Mouse (Mus musculus): ENCODE measurements around the gene Ghrhr. TPM values are rescaled to one million over a fixed set of nuclear protein-coding genes. Genes with fewer than 3 reads are reported as not detected.
A peak's percentile ranks its signal among the peaks of the same experiment; 100 is the strongest.

Ghrhr gene
- total and polyA plus RNA-seq, 2 experiments from 2014 or later = not detected

- Histone ChIP-seq H3K27ac (ENCODE audit: low read depth) (0 out of 2 replicates have a peak overlapping the region, but pooled peaks have one; percentile 32), H3K9me3 (replicated peaks; ENCODE audit: control insufficient read depth, low read length) (no peaks in the 10 kb centered on the region), H3K4me2 (ENCODE audit: low read depth, low read length) (no peak overlapping the region), H3K4me3 (ENCODE audit: low read depth, low read length) (no peak overlapping the region), H3K4me1 (ENCODE audit: control insufficient read depth, insufficient read depth) (no peaks in the 10 kb centered on the region; the same call in 1 of the 2 replicates), H3K27me3 (ENCODE audit: control insufficient read depth, insufficient read depth, low read length) (peaks cover 32% of the 10 kb centered on the region; the same call in 1 of the 2 replicates), H3K36me3 (replicated peaks; ENCODE audit: control insufficient read depth, insufficient read depth, low read length) (no peaks in the 10 kb centered on the region), H3K9ac (replicated peaks; ENCODE audit: low read depth, low read length) (no peak overlapping the region)
- 73% methylated on average over 11 of the region's 11 CpGs for WGBS
- ATAC-seq (ENCODE audit: insufficient read depth, low read depth) (no peak), DNase-seq (ENCODE audit: low spot score) (no peak)
- TF ChIP-seq CTCF (IDR thresholded peaks at IDR 0.05; ENCODE audit: low read depth) (no peak), EP300 (IDR thresholded peaks at IDR 0.05; ENCODE audit: low read depth) (no peak)
These were observed 20.5 kb downstream of the Ghrhr start for GRCm38 (mm10) chr6:55396622-55397041.

GRCm38 (mm10) chr6:55398869-55399628, 23.0 kb downstream of the Ghrhr start:
- TF ChIP-seq CTCF (IDR thresholded peaks at IDR 0.05; ENCODE audit: low read depth) (no peak), EP300 (IDR thresholded peaks at IDR 0.05; ENCODE audit: low read depth) (no peak)
- WGBS = 64% methylated on average over 9 of the region's 9 CpGs
- no peaks in the 10 kb centered on the region for H3K9me3 ChIP-seq (replicated peaks; ENCODE audit: control insufficient read depth, low read length)
- peaks cover 30% of the 10 kb centered on the region; the same call in 1 of the 2 replicates for H3K27me3 ChIP-seq (ENCODE audit: control insufficient read depth, insufficient read depth, low read length)
- no peak overlapping the region for H3K9ac ChIP-seq (replicated peaks; ENCODE audit: low read depth, low read length)
- ATAC-seq (ENCODE audit: insufficient read depth, low read depth) (no peak), DNase-seq (ENCODE audit: low spot score) (no peak)
- no peaks in the 10 kb centered on the region for H3K4me1 ChIP-seq (ENCODE audit: control insufficient read depth, insufficient read depth)
- no peak overlapping the region for H3K27ac ChIP-seq (ENCODE audit: low read depth)
- no peak overlapping the region for H3K4me2 ChIP-seq (ENCODE audit: low read depth, low read length)
- H3K36me3 ChIP-seq (replicated peaks; ENCODE audit: control insufficient read depth, insufficient read depth, low read length) = no peaks in the 10 kb centered on the region
- H3K4me3 ChIP-seq (ENCODE audit: low read depth, low read length) = no peak overlapping the region

DNA sequence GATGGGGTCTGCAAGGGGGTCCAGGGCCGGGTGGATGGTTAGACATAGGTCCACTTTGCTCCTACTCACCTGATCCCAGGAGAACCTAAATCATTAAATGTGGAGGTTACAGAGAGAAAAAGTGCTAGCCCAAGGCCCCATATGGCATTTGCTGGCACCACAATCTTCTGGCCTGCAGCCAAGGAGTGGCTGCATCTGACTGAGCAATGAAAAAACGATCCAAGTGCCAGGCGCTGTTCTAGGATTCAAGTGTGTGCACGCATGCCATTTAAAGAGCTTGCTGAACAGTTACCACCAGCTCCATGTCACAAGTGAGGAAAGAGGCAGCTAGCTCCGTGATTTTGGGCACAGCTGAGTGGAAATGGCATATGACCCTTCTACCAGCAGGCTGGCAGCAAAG, 23.8 kb downstream of the Ghrhr start:
- Histone ChIP-seq H3K4me1 (ENCODE audit: control insufficient read depth, insufficient read depth) (no peaks in the 10 kb centered on the region), H3K9ac (replicated peaks; ENCODE audit: low read depth, low read length) (no peak overlapping the region), H3K27me3 (ENCODE audit: control insufficient read depth, insufficient read depth, low read length) (peaks cover 30% of the 10 kb centered on the region; the same call in 1 of the 2 replicates), H3K4me2 (ENCODE audit: low read depth, low read length) (no peak overlapping the region), H3K27ac (ENCODE audit: low read depth) (no peak overlapping the region), H3K4me3 (ENCODE audit: low read depth, low read length) (no peak overlapping the region), H3K36me3 (replicated peaks; ENCODE audit: control insufficient read depth, insufficient read depth, low read length) (no peaks in the 10 kb centered on the region), H3K9me3 (replicated peaks; ENCODE audit: control insufficient read depth, low read length) (no peaks in the 10 kb centered on the region)
- ATAC-seq (ENCODE audit: insufficient read depth, low read depth) (no peak), DNase-seq (ENCODE audit: low spot score) (no peak)
- 46% methylated on average over 5 of the region's 5 CpGs for WGBS
- no peak for TF ChIP-seq EP300 (IDR thresholded peaks at IDR 0.05; ENCODE audit: low read depth)

DNA sequence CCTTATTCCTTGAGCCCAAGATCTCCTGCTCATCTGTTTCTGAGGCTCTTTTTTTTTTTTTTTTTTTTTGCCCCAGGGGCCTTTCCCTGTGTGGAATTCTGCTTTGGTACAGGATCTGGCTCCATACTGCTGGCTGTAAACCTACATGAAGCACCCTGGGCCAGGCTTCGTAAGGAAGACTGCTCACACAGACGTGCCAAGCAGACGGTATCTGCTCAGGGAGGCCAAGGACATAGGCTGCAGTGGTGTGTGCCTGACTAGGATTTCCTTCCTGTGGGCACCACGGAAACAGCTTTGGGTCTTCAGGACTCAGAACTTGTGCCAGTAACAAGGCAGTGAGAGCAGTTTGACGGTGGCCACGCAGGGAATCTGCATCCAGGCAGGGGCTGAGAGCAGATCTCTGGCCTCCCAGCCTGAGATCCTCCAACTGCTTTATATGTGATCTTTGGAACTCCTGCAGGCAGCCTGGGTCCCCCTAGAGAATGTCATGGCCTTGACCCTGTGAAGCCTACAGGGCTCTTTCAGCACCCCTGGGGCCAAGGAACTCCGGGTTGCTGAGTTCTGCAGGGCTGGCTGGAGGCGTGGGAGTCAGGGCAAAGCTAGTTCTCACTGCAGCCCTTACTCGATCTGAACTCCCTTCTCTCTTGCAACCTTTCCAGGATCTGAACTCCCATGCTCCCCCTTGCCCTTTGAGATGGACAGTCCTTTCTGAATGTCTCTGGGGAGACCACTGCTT, 26.1 kb downstream of the Ghrhr start:
- H3K9ac ChIP-seq (replicated peaks; ENCODE audit: low read depth, low read length) = no peak overlapping the region
- H3K4me2 ChIP-seq (ENCODE audit: low read depth, low read length) = no peak overlapping the region
- H3K4me1 ChIP-seq (ENCODE audit: control insufficient read depth, insufficient read depth) = no peaks in the 10 kb centered on the region
- no peaks in the 10 kb centered on the region for H3K36me3 ChIP-seq (replicated peaks; ENCODE audit: control insufficient read depth, insufficient read depth, low read length)
- WGBS = 62% methylated on average over 9 of the region's 9 CpGs
- no peak overlapping the region for H3K4me3 ChIP-seq (ENCODE audit: low read depth, low read length)
- no peak for TF ChIP-seq CTCF (IDR thresholded peaks at IDR 0.05; ENCODE audit: low read depth)
- no peak for TF ChIP-seq EP300 (IDR thresholded peaks at IDR 0.05; ENCODE audit: low read depth)
- H3K27ac ChIP-seq (ENCODE audit: low read depth) = no peak overlapping the region
- ATAC-seq (ENCODE audit: insufficient read depth, low read depth) (no peak), DNase-seq (ENCODE audit: low spot score) (no peak)
- peaks cover 15% of the 10 kb centered on the region; the same call in 1 of the 2 replicates for H3K27me3 ChIP-seq (ENCODE audit: control insufficient read depth, insufficient read depth, low read length)
- H3K9me3 ChIP-seq (replicated peaks; ENCODE audit: control insufficient read depth, low read length) = no peaks in the 10 kb centered on the region

DNA sequence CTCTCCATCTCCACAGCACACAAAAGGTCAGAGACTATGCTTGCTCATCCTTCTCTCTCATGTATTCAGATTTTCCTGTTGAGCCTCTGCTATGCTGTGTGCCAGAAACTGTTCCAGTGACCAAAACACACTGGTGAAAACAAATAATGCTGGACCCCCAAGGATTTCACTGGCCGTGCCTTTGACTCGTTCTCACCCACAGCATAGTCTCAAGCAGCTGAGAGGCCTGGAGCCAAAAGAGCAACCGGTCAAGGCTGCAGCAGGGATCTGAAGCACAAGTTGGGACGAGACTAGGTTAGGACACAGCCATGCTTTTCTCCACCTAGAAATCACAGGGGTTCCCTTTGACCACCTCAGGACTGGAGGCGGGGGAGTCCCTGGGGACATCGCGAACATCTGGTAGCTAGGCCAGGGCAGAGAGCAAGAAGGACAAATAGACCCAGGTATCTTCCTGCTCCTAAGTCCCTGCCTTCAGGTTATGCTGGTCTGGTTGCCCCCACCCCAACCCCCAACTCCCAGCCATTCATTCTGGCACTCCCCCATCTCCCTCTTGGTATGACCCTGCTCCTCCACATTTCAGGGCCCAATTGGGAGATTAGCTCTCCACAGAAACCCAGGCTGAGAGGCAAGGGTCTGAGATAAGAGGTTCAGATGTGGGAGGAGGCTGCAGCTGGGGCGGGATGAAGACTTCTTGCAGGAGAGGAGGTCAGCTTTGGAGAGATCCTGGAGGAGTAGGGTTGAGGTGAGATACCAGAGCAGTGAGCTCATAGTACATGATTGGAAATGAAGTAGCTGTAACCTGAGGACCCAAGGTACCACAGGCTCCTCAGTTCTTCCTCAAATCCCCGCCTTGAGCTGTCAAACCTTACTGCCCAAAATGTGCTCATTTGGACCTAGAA, 27.6 kb downstream of the Ghrhr start:
- H3K4me2 ChIP-seq (ENCODE audit: low read depth, low read length) = no peak overlapping the region
- no peaks in the 10 kb centered on the region for H3K4me1 ChIP-seq (ENCODE audit: control insufficient read depth, insufficient read depth)
- 47% methylated on average over 9 of the region's 9 CpGs for WGBS
- no peaks in the 10 kb centered on the region for H3K9me3 ChIP-seq (replicated peaks; ENCODE audit: control insufficient read depth, low read length)
- no peak for DNase-seq (ENCODE audit: low spot score)
- ATAC-seq (ENCODE audit: insufficient read depth, low read depth) = 0 out of 2 replicates have a peak, but pooled peaks have one; percentile 10
- H3K27ac ChIP-seq (ENCODE audit: low read depth) = no peak overlapping the region
- H3K9ac ChIP-seq (replicated peaks; ENCODE audit: low read depth, low read length) = no peak overlapping the region
- no peaks in the 10 kb centered on the region for H3K36me3 ChIP-seq (replicated peaks; ENCODE audit: control insufficient read depth, insufficient read depth, low read length)
- 0 out of 2 replicates have a peak, but pooled peaks cover 7% of the 10 kb centered on the region for H3K27me3 ChIP-seq (ENCODE audit: control insufficient read depth, insufficient read depth, low read length)
- H3K4me3 ChIP-seq (ENCODE audit: low read depth, low read length) = no peak overlapping the region
- TF ChIP-seq EP300 (IDR thresholded peaks at IDR 0.05; ENCODE audit: low read depth) (no peak), CTCF (IDR thresholded peaks at IDR 0.05; ENCODE audit: low read depth) (no peak)

Measured in heart, postnatal 0 days (tissue).